Mouse (Mus musculus): ENCODE measurements around the gene Use1.

Use1 gene

DNA sequence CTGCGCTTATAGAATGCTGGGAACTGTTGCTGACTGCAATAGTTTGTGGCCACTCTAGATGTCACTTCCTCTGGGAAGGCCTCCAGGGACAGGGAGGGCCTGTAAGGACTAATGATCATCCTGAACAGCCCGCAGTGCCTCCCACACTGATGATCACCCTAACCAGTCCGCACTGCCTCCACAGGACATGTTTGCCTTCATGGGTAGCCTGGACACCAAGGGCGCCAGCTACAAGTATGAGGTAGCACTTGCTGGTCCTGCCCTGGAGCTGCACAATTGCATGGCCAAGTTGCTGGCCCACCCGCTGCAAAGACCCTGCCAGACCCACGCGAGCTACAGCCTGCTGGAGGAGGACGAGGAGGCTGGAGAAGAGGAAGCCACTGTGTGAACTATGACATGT lies 37.4 kb downstream of the Use1 start:
- DNase-seq: no peak

DNA sequence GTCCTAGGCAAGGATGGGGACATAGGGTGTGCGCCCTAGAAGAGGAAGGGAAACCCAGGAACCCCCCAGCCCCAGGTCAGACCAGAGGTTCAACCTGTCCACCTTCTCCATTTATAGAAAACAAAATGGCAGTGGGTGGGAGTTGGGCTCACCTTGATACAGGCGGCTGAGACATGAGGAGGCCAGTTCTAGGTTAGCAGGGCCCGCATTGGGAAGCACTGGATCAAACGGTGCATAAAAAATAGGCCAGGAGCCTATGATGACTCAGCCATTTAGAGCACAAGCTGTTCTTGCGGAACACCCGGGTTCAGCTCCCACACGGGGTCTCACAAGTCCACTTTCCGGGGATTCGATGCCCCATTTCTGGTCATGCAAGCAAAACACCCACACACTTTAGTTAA lies 38.3 kb downstream of the Use1 start:
- DNase-seq: no peak

DNA sequence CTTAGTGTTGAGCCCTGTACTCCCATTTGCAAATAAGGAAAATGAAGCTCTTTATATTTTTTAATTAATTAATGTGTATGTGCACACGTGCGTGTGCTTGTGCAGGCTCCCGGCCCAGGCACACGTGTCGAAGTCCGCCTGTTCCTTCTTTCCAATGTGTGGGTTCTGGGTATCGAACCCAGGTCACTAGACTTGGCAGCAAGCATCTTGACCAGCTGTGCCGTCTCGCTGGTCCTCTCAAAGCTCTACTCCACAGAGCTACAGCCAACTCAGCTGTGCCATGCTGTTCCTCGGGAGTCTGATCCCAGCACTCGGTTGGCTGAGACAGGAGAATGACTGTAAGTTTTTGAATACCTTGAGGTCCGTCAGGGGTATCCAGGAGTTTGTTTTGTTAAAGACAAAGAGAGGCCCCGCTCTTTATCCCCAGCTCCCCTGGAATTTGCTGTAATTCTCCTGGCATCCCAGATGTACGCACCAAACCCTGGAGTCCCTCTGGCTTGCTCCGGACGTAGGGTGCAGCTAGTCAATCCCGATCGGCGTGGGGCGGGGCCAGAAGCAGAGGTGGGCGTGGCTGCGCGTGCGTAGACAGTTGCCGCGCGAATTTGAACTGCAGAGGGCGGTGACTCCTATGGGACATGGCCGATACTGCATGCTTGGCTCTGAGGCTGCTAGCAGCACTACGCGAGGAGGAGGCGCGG lies 38.9 kb downstream of the Use1 start, which contains the start of gene Ankle1:
Ankle1 (plus strand) TSS at position 610 of the 698 bp plus-strand sequence.
- peak; percentile 98 for DNase-seq

DNA sequence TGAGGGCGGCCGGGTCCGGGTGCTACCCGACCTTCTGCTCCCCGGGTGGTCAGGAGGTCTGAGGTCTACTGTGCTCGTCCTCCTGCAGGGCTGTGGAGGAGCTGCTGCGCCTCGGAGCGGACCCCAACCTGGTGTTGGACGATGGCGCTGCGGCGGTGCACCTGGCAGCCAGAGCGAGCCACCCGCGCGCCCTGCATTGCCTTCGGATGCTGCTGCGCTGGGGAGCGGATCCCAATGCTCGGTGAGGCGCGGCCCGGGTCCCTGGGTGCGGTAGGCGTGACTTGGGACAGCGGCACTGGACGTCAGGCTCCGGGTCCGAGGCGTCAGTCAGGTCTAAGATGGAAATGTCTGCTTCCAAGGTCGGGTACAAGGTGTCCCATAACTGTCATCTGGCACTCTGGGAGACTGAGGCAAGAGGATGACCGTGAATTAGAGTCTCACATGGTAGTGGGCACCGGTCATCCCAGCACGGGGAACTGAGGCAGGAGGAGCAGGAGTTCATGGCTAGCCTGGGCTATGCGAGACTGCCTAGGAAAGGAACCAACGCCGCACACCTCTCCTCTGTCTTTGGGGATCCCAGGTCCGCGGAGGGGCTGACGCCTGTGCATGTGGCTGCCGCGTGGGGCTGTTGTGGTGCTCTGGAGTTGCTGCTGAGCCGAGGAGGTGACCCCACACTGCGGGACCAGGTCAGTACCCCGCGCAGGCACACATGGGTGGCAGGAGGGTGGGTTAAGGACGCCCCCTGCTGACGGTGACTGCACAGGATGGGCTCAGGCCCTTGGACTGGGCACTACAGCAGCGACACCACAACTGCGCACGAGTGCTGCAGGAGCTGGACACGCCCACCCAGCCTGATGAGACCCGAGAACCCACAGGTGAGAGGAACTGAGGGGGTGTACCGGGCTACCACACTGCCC lies 39.7 kb downstream of the Use1 start:
- DNase-seq: peak; percentile 88

DNA sequence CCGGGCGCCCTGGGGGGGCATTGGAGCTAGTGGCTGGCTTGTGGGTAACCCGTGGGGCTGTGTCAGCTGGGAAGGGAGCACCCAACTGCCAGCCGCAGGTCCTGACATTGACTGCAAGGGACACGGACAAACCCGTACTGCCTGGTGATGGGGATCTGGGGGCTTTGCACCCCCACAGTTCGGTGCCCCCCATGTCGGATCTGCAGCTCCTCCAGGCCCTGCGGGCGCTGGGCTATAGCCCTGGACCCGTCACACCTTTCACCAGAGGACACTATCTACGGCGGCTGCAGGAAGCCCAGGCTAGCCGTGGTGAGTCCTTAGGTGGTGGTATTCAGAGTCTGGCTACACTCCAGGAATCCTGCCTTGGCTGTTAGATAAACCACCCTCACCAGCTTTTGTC lies 40.8 kb downstream of the Use1 start:
- no peak for DNase-seq

DNA sequence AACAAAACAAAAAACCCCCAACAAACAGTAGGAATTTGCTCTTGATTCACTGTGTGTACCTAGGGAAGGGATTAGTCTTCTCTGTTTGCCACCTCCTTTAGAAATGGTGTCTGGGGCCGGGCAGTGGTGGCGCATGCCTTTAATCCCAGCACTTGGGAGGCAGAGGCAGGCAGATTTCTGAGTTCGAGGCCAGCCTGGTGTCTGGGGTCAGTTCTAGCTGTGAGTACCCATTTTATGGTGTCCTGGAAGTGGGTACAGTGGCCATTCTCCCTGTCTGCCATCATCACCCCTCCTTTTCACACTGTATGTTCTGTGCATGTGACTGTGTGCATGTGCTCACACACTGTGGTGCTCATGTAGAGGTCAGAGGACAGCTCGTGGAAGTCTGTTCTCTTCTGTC lies 41.6 kb downstream of the Use1 start:
- no peak for DNase-seq

DNA sequence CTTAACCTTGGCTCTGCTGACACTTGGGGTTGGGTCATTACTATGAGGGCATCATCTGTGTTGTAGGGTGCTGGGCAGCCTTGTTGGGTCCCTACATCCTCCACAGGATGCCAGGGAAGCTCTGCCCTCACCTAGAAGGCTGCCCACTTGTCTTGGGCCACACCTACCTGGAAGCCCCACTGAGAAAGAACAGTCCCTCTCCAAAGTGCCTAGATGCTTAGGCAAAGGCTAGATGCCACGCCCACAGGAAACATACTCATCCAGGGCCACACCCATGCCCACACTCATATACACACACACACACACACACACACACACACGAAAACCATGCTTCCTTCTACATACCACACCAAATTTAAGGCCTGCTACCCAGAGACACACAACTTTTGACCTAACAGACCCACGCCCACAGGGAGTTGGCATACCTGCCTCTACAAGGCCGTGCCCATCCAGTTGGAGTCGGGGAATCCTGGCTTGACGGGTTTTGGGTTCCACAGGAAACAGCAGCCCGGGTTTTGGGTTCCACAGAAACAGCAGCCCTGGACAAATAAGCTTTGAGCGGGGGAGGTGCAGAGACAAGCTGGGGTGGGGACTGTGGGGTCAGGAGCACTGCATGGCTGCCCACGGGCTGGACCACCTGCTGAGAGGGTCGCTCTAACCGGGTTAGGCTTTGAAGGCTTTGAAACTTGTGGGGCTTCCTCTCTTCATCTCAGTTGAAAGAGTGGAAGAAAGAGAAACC lies 45.1 kb downstream of the Use1 start:
- DNase-seq: no peak

Data from liver (tissue).